Mouse (Mus musculus): Measurements from ENCODE around the gene Comp.

- TF ChIP-seq CTCF (IDR thresholded peaks at IDR 0.05; ENCODE audit: low read depth, low read length) (no peak), GATA1 (IDR thresholded peaks at IDR 0.05; ENCODE audit: borderline replicate concordance, low read length) (no peak)
Observed at GRCm38 (mm10) chr8:70416941-70417340, 43.6 kb downstream of the Comp start.

All from G1E (cell line).